17 mouse cellular contexts compared by ENCODE assay signal in genomic region chr13:24316563-24316962, GRCm38 (mm10). TPM values are rescaled to one million over a fixed set of nuclear protein-coding genes. Genes with fewer than 3 reads are reported as not detected.
A peak's percentile ranks its signal among the peaks of the same experiment; 100 is the strongest.
DNase-seq lines count a peak whose midpoint lies in the region; ATAC-seq and TF ChIP-seq lines count a peak whose summit lies in the region.
"Had no signal": no experiment of that assay in that cellular context is flagged by ENCODE, and none has a peak within 500 bp of the region (broad histone marks: within the 10 kb centered on the region; RNA-seq: fewer than 3 reads in every experiment).

No protein-coding gene starts in this region.

- peak; percentile 5 for DNase-seq in right cerebral cortex, adult 18-20 months
- DNase-seq in right cerebral cortex, postnatal 14 days: no peak
- peak; percentile 65 for DNase-seq in Muller cell, postnatal 12 days (ENCODE audit: inconsistent ontology term)
- DNase-seq: cerebellum, adult 8-10 months; gastrocnemius, postnatal 14 days; kidney, postnatal 25 days; thymus, postnatal 25 days had no signal

- H3K4me2 ChIP-seq in intestine, postnatal 0 days (replicated peaks; ENCODE audit: low read depth): no peak overlapping the region
- no peak overlapping the region for H3K4me2 ChIP-seq in intestine, embryonic 16.5 days (ENCODE audit: low read depth, low read length)
- H3K4me2 ChIP-seq: heart, embryonic 12.5 days; intestine, embryonic 15.5 days; lung, embryonic 15.5 days had no signal

- ATAC-seq in intestine, postnatal 0 days: no peak
- no peak for ATAC-seq in intestine, embryonic 16.5 days
- ATAC-seq in megakaryocyte progenitor cell, adult 5-6 weeks (replicated peaks; ENCODE audit: poor library complexity): peak; percentile 44; the same call in 1 of the 2 replicates
- no peak for ATAC-seq in erythroblast, adult 5-6 weeks (replicated peaks; ENCODE audit: low FRiP score, poor library complexity, severe bottlenecking)
- ATAC-seq: activated CD4-positive, CD25-positive, alpha-beta regulatory T cell, adult 4 months; intestine, embryonic 15.5 days had no signal

- TF ChIP-seq CTCF in intestine, postnatal 0 days (IDR thresholded peaks at IDR 0.05; ENCODE audit: low read depth): peak; percentile 35; the same call in 1 of the 2 replicates

- H3K27ac ChIP-seq in intestine, postnatal 0 days (ENCODE audit: low read depth, low read length): no peak overlapping the region
- no peak overlapping the region for H3K27ac ChIP-seq in intestine, embryonic 16.5 days (ENCODE audit: low read length)
- H3K27ac ChIP-seq: hindbrain, embryonic 10.5 days; intestine, embryonic 15.5 days; limb, embryonic 10.5 days; lung, embryonic 15.5 days had no signal

- no peaks in the 10 kb centered on the region for H3K36me3 ChIP-seq in intestine, postnatal 0 days (ENCODE audit: control insufficient read depth, insufficient read depth)
- no peaks in the 10 kb centered on the region for H3K36me3 ChIP-seq in intestine, embryonic 16.5 days (ENCODE audit: control insufficient read depth, insufficient read depth, low read length)
- H3K36me3 ChIP-seq: heart, embryonic 12.5 days; hindbrain, embryonic 10.5 days; intestine, embryonic 15.5 days; limb, embryonic 10.5 days; lung, embryonic 15.5 days had no signal

- no peaks in the 10 kb centered on the region for H3K9me3 ChIP-seq in intestine, postnatal 0 days (ENCODE audit: control insufficient read depth)
- H3K9me3 ChIP-seq in intestine, embryonic 16.5 days (ENCODE audit: control insufficient read depth, low read length): no peaks in the 10 kb centered on the region
- H3K9me3 ChIP-seq: heart, embryonic 12.5 days; hindbrain, embryonic 10.5 days; intestine, embryonic 15.5 days; limb, embryonic 10.5 days; lung, embryonic 15.5 days had no signal

- no peak overlapping the region for H3K4me3 ChIP-seq in intestine, postnatal 0 days (ENCODE audit: low read depth, low read length)
- H3K4me3 ChIP-seq in intestine, embryonic 16.5 days (ENCODE audit: low read length): no peak overlapping the region
- H3K4me3 ChIP-seq: heart, embryonic 12.5 days; hindbrain, embryonic 10.5 days; intestine, embryonic 15.5 days; limb, embryonic 10.5 days; lung, embryonic 15.5 days had no signal

- H3K27me3 ChIP-seq in intestine, postnatal 0 days (replicated peaks; ENCODE audit: control insufficient read depth, insufficient read depth, low read length): no peaks in the 10 kb centered on the region
- no peaks in the 10 kb centered on the region for H3K27me3 ChIP-seq in intestine, embryonic 16.5 days (replicated peaks; ENCODE audit: control insufficient read depth, insufficient read depth, low read length)
- H3K27me3 ChIP-seq: intestine, embryonic 15.5 days; lung, embryonic 15.5 days had no signal

- 67% methylated on average over 3 of the region's 3 CpGs for WGBS in intestine, postnatal 0 days
- 67% methylated on average over 3 of the region's 3 CpGs for WGBS in intestine, embryonic 16.5 days

- no peaks in the 10 kb centered on the region for H3K4me1 ChIP-seq in intestine, postnatal 0 days (replicated peaks; ENCODE audit: control insufficient read depth, insufficient read depth, low read length)
- no peaks in the 10 kb centered on the region for H3K4me1 ChIP-seq in intestine, embryonic 16.5 days (ENCODE audit: control insufficient read depth, insufficient read depth, low read length)
- H3K4me1 ChIP-seq: heart, embryonic 12.5 days; hindbrain, embryonic 10.5 days; intestine, embryonic 15.5 days; limb, embryonic 10.5 days; lung, embryonic 15.5 days had no signal

- H3K9ac ChIP-seq in intestine, postnatal 0 days (ENCODE audit: low read depth, low read length): no peak overlapping the region
- no peak overlapping the region for H3K9ac ChIP-seq in intestine, embryonic 16.5 days (ENCODE audit: low read depth, low read length)
- H3K9ac ChIP-seq: heart, embryonic 12.5 days; intestine, embryonic 15.5 days; lung, embryonic 15.5 days had no signal

RNA-seq across cellular contexts. Expression of gene Cmah, which starts 10.6 kb away (rescaled TPM):
- polyA plus RNA-seq in intestine, postnatal 0 days (2015; fragmentation: Nextera tagmentation; extraction: Ambion mirVana): 0.60 and 1.4 TPM in 2 replicates
- 0.27 and 0.49 TPM in 2 replicates for polyA plus RNA-seq in intestine, embryonic 16.5 days (2015; fragmentation: Nextera tagmentation; extraction: Ambion mirVana)
- 0.56 and 2.3 TPM in 2 replicates for total RNA-seq in megakaryocyte progenitor cell, adult 5-6 weeks (2015)
- total RNA-seq in megakaryocyte progenitor cell, adult 5-6 weeks (2017): 0.71 and 1.3 TPM in 2 replicates
- total RNA-seq in erythroblast, adult 5-6 weeks (2015; ENCODE audit: low replicate concordance): 2.1 and 2.3 TPM in 2 replicates
- total RNA-seq in erythroblast, adult 5-6 weeks (2017; ENCODE audit: low replicate concordance): 0.85 and 2.1 TPM in 2 replicates

RNA-seq across cellular contexts. Expression of gene Carmil1, which starts 36.0 kb away (rescaled TPM):
- 25.6 and 25.9 TPM in 2 replicates for polyA plus RNA-seq in intestine, postnatal 0 days (2015; fragmentation: Nextera tagmentation; extraction: Ambion mirVana)
- 33.1 and 41.5 TPM in 2 replicates for polyA plus RNA-seq in intestine, embryonic 16.5 days (2015; fragmentation: Nextera tagmentation; extraction: Ambion mirVana)
- 3.7 and 3.8 TPM in 2 replicates for total RNA-seq in megakaryocyte progenitor cell, adult 5-6 weeks (2015)
- total RNA-seq in megakaryocyte progenitor cell, adult 5-6 weeks (2017): 4.9 and 5.6 TPM in 2 replicates
- 1.3 TPM in 1 of 2 replicates, not detected in the other for total RNA-seq in erythroblast, adult 5-6 weeks (2015; ENCODE audit: low replicate concordance)
- total RNA-seq in erythroblast, adult 5-6 weeks (2017; ENCODE audit: low replicate concordance): 0.34 and 2.0 TPM in 2 replicates
